Mouse (Mus musculus): ENCODE measurements around the gene Srcap. TPM values are rescaled to one million over a fixed set of nuclear protein-coding genes. Genes with fewer than 3 reads are reported as not detected.
"Not testable (repeated sequence)": the region's sequence is repeated elsewhere in the genome, so short reads cannot be mapped to it uniquely, and the experiment has no call there.

Gene Srcap
- polyA plus RNA-seq, 1 experiment from 2014 or later: 25.3 TPM

DNA sequence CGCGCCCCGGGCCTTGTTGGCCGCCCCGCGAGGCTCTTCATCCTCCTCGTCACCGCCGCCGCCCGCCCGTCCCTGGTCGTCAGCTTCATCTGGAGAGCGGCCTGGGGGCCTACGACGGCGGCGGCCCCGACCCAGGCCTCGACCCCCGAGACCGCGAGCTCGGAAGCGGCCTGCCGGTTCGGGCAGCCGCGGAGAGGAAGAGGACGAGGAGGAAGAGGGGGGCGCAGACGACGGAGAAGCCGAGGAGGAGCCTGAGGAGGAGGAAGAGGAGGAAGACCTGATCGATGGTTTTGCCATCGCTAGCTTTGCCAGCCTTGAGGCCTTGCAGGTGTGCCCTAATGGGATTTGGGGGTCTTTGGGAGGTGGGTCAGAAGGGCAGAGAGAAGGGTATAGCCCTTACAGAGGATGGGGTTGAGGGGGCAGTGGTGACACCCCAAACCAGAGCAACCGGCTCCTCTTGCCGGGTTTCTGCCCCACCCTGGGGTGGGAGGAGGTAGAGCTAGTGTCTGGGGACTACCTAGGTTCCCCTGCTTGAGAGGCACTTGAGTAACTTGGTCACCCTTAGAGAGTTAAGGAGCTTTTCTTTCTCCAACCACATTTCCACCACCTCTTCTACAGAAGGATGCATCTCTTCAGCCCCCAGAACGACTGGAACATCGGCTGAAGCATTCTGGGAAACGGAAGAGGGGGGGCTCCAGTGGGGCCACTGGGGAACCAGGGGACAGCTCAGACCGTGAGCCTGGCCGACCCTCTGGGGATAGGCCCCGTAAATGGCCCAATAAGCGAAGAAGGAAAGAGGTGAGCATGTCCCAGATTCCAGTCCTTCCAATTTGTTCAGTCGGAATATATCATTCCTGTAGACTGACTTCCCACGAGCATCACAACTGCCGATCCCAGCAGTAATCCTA lies 32.2 kb upstream of the Srcap start:
- Histone ChIP-seq H3K9me3 (replicated peaks; ENCODE audit: control insufficient read depth, low read length) (no peaks in the 10 kb centered on the region), H3K27me3 (replicated peaks; ENCODE audit: control insufficient read depth, insufficient read depth, low read length) (no peaks in the 10 kb centered on the region), H3K4me1 (ENCODE audit: control insufficient read depth, insufficient read depth, low read length) (peaks cover 22% of the 10 kb centered on the region), H3K4me3 (ENCODE audit: low read depth, low read length) (peak overlapping the region; percentile 98), H3K27ac (ENCODE audit: low read depth, low read length) (peak overlapping the region; percentile 96), H3K9ac (ENCODE audit: low read length) (peak overlapping the region; percentile 96), H3K36me3 (ENCODE audit: control insufficient read depth, insufficient read depth, low read length) (peaks cover 69% of the 10 kb centered on the region), H3K4me2 (ENCODE audit: low read length) (peak overlapping the region; percentile 99)
- DNase-seq (ENCODE audit: low spot score): no peak
- 4% methylated on average over 47 of the region's 48 CpGs for WGBS
- no peak for ATAC-seq

DNA sequence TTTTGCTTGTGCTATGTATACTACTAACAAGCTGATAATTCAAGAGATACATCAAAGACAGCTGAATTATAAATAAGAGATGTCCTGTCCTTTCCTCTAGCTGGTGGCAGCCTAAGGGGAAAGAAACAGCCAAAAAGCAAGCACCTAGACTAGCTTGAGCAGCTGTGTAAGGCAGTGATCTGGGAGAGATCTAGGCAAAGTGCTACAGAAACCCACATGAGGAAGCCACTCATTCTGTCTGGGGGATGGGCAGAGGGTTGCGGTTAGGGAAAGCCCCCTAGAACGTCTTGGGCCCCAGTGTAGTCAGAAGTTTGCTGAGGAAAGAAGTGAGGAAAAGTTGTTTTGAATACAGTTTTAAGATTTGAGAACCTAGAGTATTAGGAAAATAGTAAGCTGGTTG lies 31.5 kb upstream of the Srcap start:
- 82% methylated on average over 2 of the region's 2 CpGs for WGBS

DNA sequence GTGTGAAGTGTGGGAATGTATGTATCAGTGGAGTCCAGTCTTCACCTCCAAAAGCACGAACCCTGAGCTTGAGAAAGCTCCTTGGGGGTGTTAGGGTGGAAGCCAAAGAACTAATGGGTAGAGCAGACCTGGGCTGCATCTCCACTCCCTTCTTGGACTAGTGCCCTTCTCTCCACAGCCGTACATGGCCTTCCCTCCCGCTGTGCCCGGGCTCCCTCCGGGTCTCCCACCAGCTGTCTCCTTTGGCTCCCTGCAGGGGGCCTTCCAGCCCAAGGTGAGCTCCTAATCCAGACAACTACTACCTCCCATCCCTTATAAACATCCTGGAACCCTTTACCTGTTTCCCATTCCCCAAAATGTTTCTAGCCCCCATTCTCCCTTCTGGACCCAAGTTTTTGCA lies 26.4 kb upstream of the Srcap start:
- ATAC-seq: no peak
- H3K9ac ChIP-seq (ENCODE audit: low read length): no peak overlapping the region
- H3K4me3 ChIP-seq (ENCODE audit: low read depth, low read length): no peak overlapping the region
- H3K27ac ChIP-seq (ENCODE audit: low read depth, low read length): no peak overlapping the region
- peaks cover 96% of the 10 kb centered on the region for H3K36me3 ChIP-seq (ENCODE audit: control insufficient read depth, insufficient read depth, low read length)
- peaks cover 7% of the 10 kb centered on the region; the same call in 1 of the 2 replicates for H3K4me1 ChIP-seq (ENCODE audit: control insufficient read depth, insufficient read depth, low read length)
- H3K4me2 ChIP-seq (ENCODE audit: low read length): no peak overlapping the region
- H3K9me3 ChIP-seq (replicated peaks; ENCODE audit: control insufficient read depth, low read length): no peaks in the 10 kb centered on the region
- no peak for DNase-seq (ENCODE audit: low spot score)
- 88% methylated on average over 5 of the region's 5 CpGs for WGBS
- no peaks in the 10 kb centered on the region for H3K27me3 ChIP-seq (replicated peaks; ENCODE audit: control insufficient read depth, insufficient read depth, low read length)

More for the DNA sequence above, 31.5 kb upstream of the Srcap start:
- peaks cover 22% of the 10 kb centered on the region for H3K4me1 ChIP-seq (ENCODE audit: control insufficient read depth, insufficient read depth, low read length)
- no peaks in the 10 kb centered on the region for H3K9me3 ChIP-seq (replicated peaks; ENCODE audit: control insufficient read depth, low read length)
- H3K27ac ChIP-seq (ENCODE audit: low read depth, low read length): no peak overlapping the region
- DNase-seq (ENCODE audit: low spot score): no peak
- H3K4me2 ChIP-seq (ENCODE audit: low read length): peak overlapping the region; percentile 99
- H3K4me3 ChIP-seq (ENCODE audit: low read depth, low read length): peak overlapping the region; percentile 98
- no peak for ATAC-seq
- peaks cover 69% of the 10 kb centered on the region for H3K36me3 ChIP-seq (ENCODE audit: control insufficient read depth, insufficient read depth, low read length)
- peak overlapping the region; percentile 96 for H3K9ac ChIP-seq (ENCODE audit: low read length)
- no peaks in the 10 kb centered on the region for H3K27me3 ChIP-seq (replicated peaks; ENCODE audit: control insufficient read depth, insufficient read depth, low read length)

DNA sequence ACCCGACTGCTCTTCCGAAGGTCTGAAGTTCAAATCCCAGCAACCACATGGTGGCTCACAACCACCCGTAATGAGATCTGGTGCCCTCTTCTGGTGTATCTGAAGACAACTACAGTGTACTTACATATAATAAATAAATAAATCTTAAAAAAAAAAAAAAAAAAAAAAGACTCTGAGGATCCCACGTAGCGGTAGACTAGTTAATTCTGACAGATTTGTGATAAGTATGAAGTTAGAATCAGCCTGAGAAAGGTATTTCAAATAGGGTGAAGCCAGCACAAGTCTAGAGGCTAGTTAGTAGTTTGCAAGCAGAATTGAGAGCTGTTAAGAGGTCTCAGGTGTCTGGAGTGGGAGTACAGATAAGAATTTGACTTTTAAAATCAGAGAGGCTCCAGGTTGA lies 23.4 kb upstream of the Srcap start:
- H3K4me2 ChIP-seq (ENCODE audit: low read length); H3K27me3 ChIP-seq (replicated peaks; ENCODE audit: control insufficient read depth, insufficient read depth, low read length); H3K4me1 ChIP-seq (ENCODE audit: control insufficient read depth, insufficient read depth, low read length); ATAC-seq; DNase-seq (ENCODE audit: low spot score); H3K9ac ChIP-seq (ENCODE audit: low read length); H3K27ac ChIP-seq (ENCODE audit: low read depth, low read length); H3K4me3 ChIP-seq (ENCODE audit: low read depth, low read length); H3K9me3 ChIP-seq (replicated peaks; ENCODE audit: control insufficient read depth, low read length): not testable (repeated sequence)
- WGBS: 91% methylated on average over 4 of the region's 5 CpGs
- H3K36me3 ChIP-seq (ENCODE audit: control insufficient read depth, insufficient read depth, low read length): peaks cover 86% of the 10 kb centered on the region

DNA sequence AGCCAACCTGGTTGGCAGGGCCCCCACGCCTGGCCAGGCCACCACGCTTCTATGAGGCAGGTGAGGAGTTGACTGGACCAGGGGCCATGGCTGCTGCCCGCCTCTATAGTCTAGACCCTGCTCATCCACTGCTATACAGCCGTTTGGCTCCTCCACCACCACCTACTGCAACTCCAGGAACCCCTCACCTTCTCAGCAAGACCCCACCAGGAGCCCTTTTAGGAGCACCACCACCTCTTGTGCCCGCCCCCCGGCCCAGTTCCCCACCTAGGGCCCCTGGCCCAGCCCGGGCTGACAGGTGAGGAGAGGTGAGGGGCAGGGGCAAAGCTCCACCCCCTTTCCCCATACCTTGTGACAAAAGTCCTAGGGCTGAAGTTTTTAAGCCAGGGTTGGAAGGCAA lies 21.8 kb upstream of the Srcap start:
- peaks cover 70% of the 10 kb centered on the region for H3K36me3 ChIP-seq (ENCODE audit: control insufficient read depth, insufficient read depth, low read length)
- H3K4me3 ChIP-seq (ENCODE audit: low read depth, low read length): no peak overlapping the region
- no peaks in the 10 kb centered on the region for H3K9me3 ChIP-seq (replicated peaks; ENCODE audit: control insufficient read depth, low read length)
- no peak overlapping the region for H3K27ac ChIP-seq (ENCODE audit: low read depth, low read length)
- no peaks in the 10 kb centered on the region for H3K27me3 ChIP-seq (replicated peaks; ENCODE audit: control insufficient read depth, insufficient read depth, low read length)
- ATAC-seq (no peak), DNase-seq (ENCODE audit: low spot score) (no peak)
- no peak overlapping the region for H3K4me2 ChIP-seq (ENCODE audit: low read length)
- H3K4me1 ChIP-seq (ENCODE audit: control insufficient read depth, insufficient read depth, low read length): no peaks in the 10 kb centered on the region
- 96% methylated on average over 7 of the region's 7 CpGs for WGBS
- no peak overlapping the region for H3K9ac ChIP-seq (ENCODE audit: low read length)

DNA sequence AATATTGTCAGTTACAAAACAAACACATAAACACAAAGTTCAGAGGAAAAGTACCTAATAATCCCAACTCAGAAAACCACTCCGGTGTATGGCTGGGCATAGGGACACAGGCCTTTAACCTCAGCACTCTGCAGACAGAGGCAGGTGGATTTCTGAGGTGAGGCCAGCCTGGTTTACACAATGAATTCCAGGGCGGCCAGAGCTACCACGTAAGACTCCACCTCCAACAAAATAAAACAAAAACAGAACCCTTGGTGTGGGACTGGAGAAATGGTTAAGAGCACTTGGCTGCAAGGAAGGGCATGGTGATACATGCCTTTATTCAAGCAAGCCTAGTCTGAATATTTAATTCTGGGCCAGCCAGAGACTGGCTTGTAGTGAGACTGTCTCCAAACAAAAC lies 19.9 kb upstream of the Srcap start:
- Histone ChIP-seq H3K9ac (ENCODE audit: low read length) (no peak overlapping the region), H3K27ac (ENCODE audit: low read depth, low read length) (no peak overlapping the region), H3K27me3 (replicated peaks; ENCODE audit: control insufficient read depth, insufficient read depth, low read length) (no peaks in the 10 kb centered on the region), H3K9me3 (replicated peaks; ENCODE audit: control insufficient read depth, low read length) (no peaks in the 10 kb centered on the region), H3K4me3 (ENCODE audit: low read depth, low read length) (no peak overlapping the region), H3K4me2 (ENCODE audit: low read length) (no peak overlapping the region), H3K36me3 (ENCODE audit: control insufficient read depth, insufficient read depth, low read length) (peaks cover 51% of the 10 kb centered on the region), H3K4me1 (ENCODE audit: control insufficient read depth, insufficient read depth, low read length) (no peaks in the 10 kb centered on the region)
- DNase-seq (ENCODE audit: low spot score) (no peak), ATAC-seq (no peak)
- WGBS: 89% methylated on average over 3 of the region's 3 CpGs

DNA sequence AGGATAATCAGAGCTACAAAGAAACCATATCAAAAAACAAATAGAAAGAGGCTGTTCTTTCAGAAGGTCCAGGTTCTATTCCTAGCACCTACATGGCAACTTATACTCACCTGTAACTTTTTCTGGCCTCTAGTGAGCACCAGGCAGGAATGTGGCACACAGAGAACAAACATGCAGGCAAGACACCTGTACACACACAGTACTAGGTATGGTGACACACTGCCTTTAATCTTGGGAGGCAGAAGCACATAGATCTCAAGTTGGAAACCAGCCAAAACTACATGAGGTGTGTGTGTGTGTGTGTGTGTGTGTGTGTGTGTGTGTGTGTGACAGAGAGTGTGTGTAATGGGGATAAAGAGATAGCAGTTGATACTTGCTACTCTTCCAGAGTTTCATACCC lies 17.1 kb upstream of the Srcap start:
- peaks cover 27% of the 10 kb centered on the region for H3K36me3 ChIP-seq (ENCODE audit: control insufficient read depth, insufficient read depth, low read length)
- no peak for DNase-seq (ENCODE audit: low spot score)
- no peaks in the 10 kb centered on the region for H3K4me1 ChIP-seq (ENCODE audit: control insufficient read depth, insufficient read depth, low read length)
- H3K4me2 ChIP-seq (ENCODE audit: low read length): no peak overlapping the region
- H3K4me3 ChIP-seq (ENCODE audit: low read depth, low read length): no peak overlapping the region
- H3K27ac ChIP-seq (ENCODE audit: low read depth, low read length): no peak overlapping the region
- no peaks in the 10 kb centered on the region for H3K27me3 ChIP-seq (replicated peaks; ENCODE audit: control insufficient read depth, insufficient read depth, low read length)
- no peak overlapping the region for H3K9ac ChIP-seq (ENCODE audit: low read length)
- H3K9me3 ChIP-seq (replicated peaks; ENCODE audit: control insufficient read depth, low read length): no peaks in the 10 kb centered on the region
- ATAC-seq: no peak

DNA sequence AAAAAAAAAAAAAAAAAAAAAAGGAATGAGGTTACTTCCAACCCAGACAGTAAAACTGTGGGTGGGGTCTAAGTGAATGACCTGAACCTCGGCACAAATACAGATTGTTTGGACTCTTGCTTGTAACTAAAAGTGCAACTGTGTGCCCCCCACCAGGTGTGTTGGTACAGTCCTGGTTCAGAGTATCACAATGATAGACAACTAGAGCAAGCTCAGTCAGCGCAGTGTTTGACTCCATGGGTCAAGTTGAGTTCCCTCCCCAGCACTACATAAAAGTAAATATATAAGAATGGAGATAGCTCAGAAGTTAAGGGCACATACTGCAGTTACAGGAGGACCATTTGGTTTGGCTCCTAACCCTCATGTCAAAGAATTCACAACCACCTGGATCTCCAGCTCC lies 14.4 kb upstream of the Srcap start:
- Histone ChIP-seq H3K27me3 (replicated peaks; ENCODE audit: control insufficient read depth, insufficient read depth, low read length) (no peaks in the 10 kb centered on the region), H3K27ac (ENCODE audit: low read depth, low read length) (no peak overlapping the region), H3K4me2 (ENCODE audit: low read length) (no peak overlapping the region), H3K9me3 (replicated peaks; ENCODE audit: control insufficient read depth, low read length) (no peaks in the 10 kb centered on the region), H3K9ac (ENCODE audit: low read length) (no peak overlapping the region), H3K4me3 (ENCODE audit: low read depth, low read length) (no peak overlapping the region), H3K4me1 (ENCODE audit: control insufficient read depth, insufficient read depth, low read length) (no peaks in the 10 kb centered on the region), H3K36me3 (ENCODE audit: control insufficient read depth, insufficient read depth, low read length) (no peaks in the 10 kb centered on the region; the same call in 1 of the 2 replicates)
- WGBS: 86% methylated on average over 2 of the region's 2 CpGs
- ATAC-seq (no peak), DNase-seq (ENCODE audit: low spot score) (no peak)

DNA sequence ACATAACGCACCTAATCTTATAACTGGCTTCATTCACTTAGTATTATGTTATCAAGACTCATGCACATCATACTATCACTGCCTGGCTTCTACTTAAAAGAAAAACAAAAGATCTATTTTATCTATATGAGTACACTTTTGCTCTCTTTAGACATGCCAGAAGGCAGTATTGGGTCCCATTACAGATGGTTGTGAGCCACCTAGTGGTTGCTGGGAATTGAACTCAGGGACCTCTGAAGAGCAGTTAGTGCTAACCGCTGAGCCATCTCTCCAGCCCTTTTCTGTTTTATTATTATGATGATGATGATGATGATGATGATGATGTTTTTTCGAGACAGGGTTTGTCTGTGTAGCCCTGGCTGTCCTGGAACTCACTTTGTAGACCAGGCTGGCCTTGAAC lies 13.4 kb upstream of the Srcap start:
- DNase-seq (ENCODE audit: low spot score): peak; percentile 69
- Histone ChIP-seq H3K9me3 (replicated peaks; ENCODE audit: control insufficient read depth, low read length) (no peaks in the 10 kb centered on the region), H3K4me2 (ENCODE audit: low read length) (no peak overlapping the region), H3K36me3 (ENCODE audit: control insufficient read depth, insufficient read depth, low read length) (no peaks in the 10 kb centered on the region; the same call in 1 of the 2 replicates), H3K9ac (ENCODE audit: low read length) (no peak overlapping the region), H3K4me1 (ENCODE audit: control insufficient read depth, insufficient read depth, low read length) (no peaks in the 10 kb centered on the region), H3K27ac (ENCODE audit: low read depth, low read length) (no peak overlapping the region), H3K4me3 (ENCODE audit: low read depth, low read length) (no peak overlapping the region), H3K27me3 (replicated peaks; ENCODE audit: control insufficient read depth, insufficient read depth, low read length) (no peaks in the 10 kb centered on the region)
- ATAC-seq: peak; percentile 55; the same call in 1 of the 2 replicates
- WGBS: 48% methylated on average over 3 of the region's 3 CpGs
